Mouse (Mus musculus): ENCODE measurements around the gene Mdm2. TPM values are rescaled to one million over a fixed set of nuclear protein-coding genes. Genes with fewer than 3 reads are reported as not detected.

The Mdm2 gene
- polyA plus RNA-seq, 1 experiment, result 36.0 TPM

- Histone ChIP-seq H3K36me3 (ENCODE audit: control insufficient read depth, insufficient read depth) (peaks cover 51% of the 10 kb centered on the region), H3K27me3 (ENCODE audit: control insufficient read depth, insufficient read depth, insufficient read length) (no peaks in the 10 kb centered on the region), H3K79me3 (ENCODE audit: low read depth) (peaks cover 9% of the 10 kb centered on the region), H3K79me2 (ENCODE audit: control insufficient read depth, insufficient read depth) (peaks cover 17% of the 10 kb centered on the region), H3K4me3 (ENCODE audit: insufficient read depth, poor library complexity, severe bottlenecking) (no peak overlapping the region), H3ac (ENCODE audit: control insufficient read depth, insufficient read length, low read depth) (no peak overlapping the region)
- TF ChIP-seq MYOD1 (IDR thresholded peaks at IDR 0.05; ENCODE audit: control insufficient read depth, insufficient read length, low read depth) (no peak), CEBPB (IDR thresholded peaks at IDR 0.05; ENCODE audit: low read depth) (no peak), CTCF (IDR thresholded peaks at IDR 0.05; ENCODE audit: control insufficient read depth, insufficient read depth, insufficient read length) (peak; percentile 23)
Measured at GRCm38 (mm10) chr10:117688204-117689151, 22.1 kb downstream of the Mdm2 start.

- H3K36me3 ChIP-seq (ENCODE audit: control insufficient read depth, insufficient read depth), result peaks cover 43% of the 10 kb centered on the region
Measured at GRCm38 (mm10) chr10:117687577-117687976, 23.0 kb downstream of the Mdm2 start.

DNA sequence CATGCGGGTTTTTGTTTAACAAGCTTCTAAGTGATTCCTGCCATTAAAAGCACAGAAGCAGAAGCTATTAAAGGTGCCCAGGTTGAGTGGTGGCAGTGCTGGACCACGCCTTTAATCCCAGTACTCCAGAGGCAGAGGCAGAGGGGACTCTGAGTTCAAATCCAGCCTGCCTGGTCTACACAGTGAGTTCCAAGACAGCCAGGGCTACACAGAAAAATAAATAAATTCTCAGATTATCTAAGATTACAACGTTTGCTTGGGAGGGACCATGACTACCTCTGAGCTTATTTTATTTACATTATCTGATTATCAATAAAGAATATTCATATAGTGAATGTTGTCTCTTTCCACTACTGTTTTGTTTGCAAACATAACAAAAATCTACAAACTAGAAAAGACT, 23.5 kb downstream of the Mdm2 start:
- H3ac ChIP-seq (ENCODE audit: control insufficient read depth, insufficient read length, low read depth), result no peak overlapping the region
- H3K36me3 ChIP-seq (ENCODE audit: control insufficient read depth, insufficient read depth), result peaks cover 38% of the 10 kb centered on the region
- peaks cover 8% of the 10 kb centered on the region for H3K79me2 ChIP-seq (ENCODE audit: control insufficient read depth, insufficient read depth)

More at GRCm38 (mm10) chr10:117687577-117687976, 23.0 kb downstream of the Mdm2 start:
- no peak overlapping the region for H3K4me3 ChIP-seq (ENCODE audit: insufficient read depth, poor library complexity, severe bottlenecking)
- no peak overlapping the region for H3ac ChIP-seq (ENCODE audit: control insufficient read depth, insufficient read length, low read depth)
- H3K27me3 ChIP-seq (ENCODE audit: control insufficient read depth, insufficient read depth, insufficient read length), result no peaks in the 10 kb centered on the region
- TF ChIP-seq MYOD1 (IDR thresholded peaks at IDR 0.05; ENCODE audit: control insufficient read depth, insufficient read length, low read depth) (no peak), MAX (IDR thresholded peaks at IDR 0.05) (no peak), CTCF (IDR thresholded peaks at IDR 0.05; ENCODE audit: control insufficient read depth, insufficient read depth, insufficient read length) (no peak), CEBPB (IDR thresholded peaks at IDR 0.05; ENCODE audit: low read depth) (no peak), FOSL1 (IDR thresholded peaks at IDR 0.05; ENCODE audit: insufficient read depth, low read length, poor library complexity, severe bottlenecking) (no peak), MYOG (IDR thresholded peaks at IDR 0.05; ENCODE audit: control insufficient read depth, extremely low read depth, insufficient read length) (no peak), USF1 (IDR thresholded peaks at IDR 0.05; ENCODE audit: low read depth) (no peak)
- H3K79me2 ChIP-seq (ENCODE audit: control insufficient read depth, insufficient read depth), result peaks cover 11% of the 10 kb centered on the region
- H3K79me3 ChIP-seq (ENCODE audit: low read depth), result peaks cover 4% of the 10 kb centered on the region

DNA sequence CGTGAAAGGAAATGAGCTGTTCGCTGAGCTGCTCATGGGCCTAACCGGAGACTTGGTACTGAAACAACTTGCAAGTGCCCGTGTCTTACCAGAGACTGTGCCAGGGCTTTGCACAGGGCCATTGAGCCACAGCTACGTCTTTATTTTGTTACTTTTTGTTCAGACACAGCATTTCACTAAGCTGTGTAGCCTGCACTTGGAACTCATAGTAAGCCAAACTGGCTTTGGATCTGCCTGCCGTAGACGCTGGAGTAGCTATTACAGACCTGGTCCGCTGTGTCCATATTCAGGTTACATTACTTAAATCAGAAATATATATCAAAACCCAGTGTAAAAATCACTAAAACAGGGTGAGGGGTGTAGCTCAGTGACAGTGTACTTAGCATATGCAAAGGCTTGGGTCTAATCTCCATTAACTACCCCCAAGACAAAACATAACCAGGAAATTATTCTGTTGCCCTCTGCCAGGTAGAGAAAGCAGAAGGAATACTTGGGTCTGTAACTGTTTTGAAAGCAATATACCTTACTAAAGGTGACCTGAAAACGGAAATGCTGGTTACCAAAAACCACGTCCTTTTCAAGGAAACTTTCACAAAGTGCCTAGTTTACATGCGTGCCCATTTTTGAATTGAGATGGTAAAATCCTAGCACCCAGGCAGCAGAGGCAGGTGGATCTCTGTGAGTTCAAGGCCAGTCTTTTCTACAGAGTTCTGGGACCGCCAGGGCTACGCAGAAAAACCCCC, 24.5 kb downstream of the Mdm2 start:
- Histone ChIP-seq H3K27me3 (ENCODE audit: control insufficient read depth, insufficient read depth, insufficient read length) (no peaks in the 10 kb centered on the region), H3K79me2 (ENCODE audit: control insufficient read depth, insufficient read depth) (peaks cover 8% of the 10 kb centered on the region), H3K79me3 (ENCODE audit: low read depth) (no peaks in the 10 kb centered on the region), H3ac (ENCODE audit: control insufficient read depth, insufficient read length, low read depth) (no peak overlapping the region), H3K4me3 (ENCODE audit: insufficient read depth, poor library complexity, severe bottlenecking) (no peak overlapping the region), H3K36me3 (ENCODE audit: control insufficient read depth, insufficient read depth) (peaks cover 28% of the 10 kb centered on the region)
- TF ChIP-seq MAX (IDR thresholded peaks at IDR 0.05) (no peak), MYOD1 (IDR thresholded peaks at IDR 0.05; ENCODE audit: control insufficient read depth, insufficient read length, low read depth) (no peak), CTCF (IDR thresholded peaks at IDR 0.05; ENCODE audit: control insufficient read depth, insufficient read depth, insufficient read length) (no peak), CEBPB (IDR thresholded peaks at IDR 0.05; ENCODE audit: low read depth) (no peak), USF1 (IDR thresholded peaks at IDR 0.05; ENCODE audit: low read depth) (no peak), FOSL1 (IDR thresholded peaks at IDR 0.05; ENCODE audit: insufficient read depth, low read length, poor library complexity, severe bottlenecking) (no peak), MYOG (IDR thresholded peaks at IDR 0.05; ENCODE audit: control insufficient read depth, extremely low read depth, insufficient read length) (no peak)

More for the DNA sequence above, 23.5 kb downstream of the Mdm2 start:
- H3K79me3 ChIP-seq (ENCODE audit: low read depth), result peaks cover 3% of the 10 kb centered on the region
- no peak for TF ChIP-seq MYOD1 (IDR thresholded peaks at IDR 0.05; ENCODE audit: control insufficient read depth, insufficient read length, low read depth)
- no peak for TF ChIP-seq CTCF (IDR thresholded peaks at IDR 0.05; ENCODE audit: control insufficient read depth, insufficient read depth, insufficient read length)
- no peak for TF ChIP-seq MYOG (IDR thresholded peaks at IDR 0.05; ENCODE audit: control insufficient read depth, extremely low read depth, insufficient read length)
- TF ChIP-seq MAX (IDR thresholded peaks at IDR 0.05), result no peak
- no peak for TF ChIP-seq USF1 (IDR thresholded peaks at IDR 0.05; ENCODE audit: low read depth)
- TF ChIP-seq CEBPB (IDR thresholded peaks at IDR 0.05; ENCODE audit: low read depth), result no peak
- no peak for TF ChIP-seq FOSL1 (IDR thresholded peaks at IDR 0.05; ENCODE audit: insufficient read depth, low read length, poor library complexity, severe bottlenecking)
- no peak overlapping the region for H3K4me3 ChIP-seq (ENCODE audit: insufficient read depth, poor library complexity, severe bottlenecking)
- no peaks in the 10 kb centered on the region for H3K27me3 ChIP-seq (ENCODE audit: control insufficient read depth, insufficient read depth, insufficient read length)

DNA sequence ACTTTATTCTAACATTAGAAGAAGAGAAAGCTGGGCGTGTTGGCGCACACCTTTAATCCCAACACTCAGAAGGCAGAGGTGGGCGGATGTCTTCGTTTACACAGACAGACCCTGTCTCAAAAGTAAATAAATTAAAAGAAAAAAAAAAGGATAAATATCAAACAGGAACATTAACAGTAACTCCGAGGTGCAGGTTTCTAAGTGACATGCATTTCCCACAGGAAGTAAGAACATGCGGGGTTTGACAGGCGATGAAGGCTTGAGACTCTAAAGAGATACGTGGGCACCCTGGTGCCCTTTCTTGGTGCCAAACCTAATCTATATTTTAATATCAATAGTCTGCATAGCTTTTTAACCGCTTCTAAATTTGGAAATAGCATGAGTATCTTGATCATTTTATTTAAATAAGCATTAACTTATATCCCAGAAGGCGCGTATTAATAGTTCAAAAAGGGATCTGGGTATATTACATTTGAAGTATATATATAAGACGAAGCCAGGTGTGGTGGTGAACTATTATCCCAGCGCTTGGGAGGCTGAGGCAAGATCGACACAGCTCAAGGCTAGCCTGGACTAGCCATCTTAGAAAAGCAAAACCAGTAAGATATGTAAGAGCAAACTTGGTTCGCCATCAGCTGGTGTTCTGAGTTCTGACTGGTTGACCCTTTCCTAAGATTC, 25.2 kb downstream of the Mdm2 start:
- Histone ChIP-seq H3K36me3 (ENCODE audit: control insufficient read depth, insufficient read depth) (peaks cover 21% of the 10 kb centered on the region), H3K79me2 (ENCODE audit: control insufficient read depth, insufficient read depth) (peaks cover 5% of the 10 kb centered on the region), H3K27me3 (ENCODE audit: control insufficient read depth, insufficient read depth, insufficient read length) (no peaks in the 10 kb centered on the region), H3K79me3 (ENCODE audit: low read depth) (no peaks in the 10 kb centered on the region), H3K4me3 (ENCODE audit: insufficient read depth, poor library complexity, severe bottlenecking) (no peak overlapping the region), H3ac (ENCODE audit: control insufficient read depth, insufficient read length, low read depth) (no peak overlapping the region)
- TF ChIP-seq CTCF (IDR thresholded peaks at IDR 0.05; ENCODE audit: control insufficient read depth, insufficient read depth, insufficient read length) (no peak), CEBPB (IDR thresholded peaks at IDR 0.05; ENCODE audit: low read depth) (no peak), FOSL1 (IDR thresholded peaks at IDR 0.05; ENCODE audit: insufficient read depth, low read length, poor library complexity, severe bottlenecking) (no peak), MYOG (IDR thresholded peaks at IDR 0.05; ENCODE audit: control insufficient read depth, extremely low read depth, insufficient read length) (no peak), MAX (IDR thresholded peaks at IDR 0.05) (no peak), MYOD1 (IDR thresholded peaks at IDR 0.05; ENCODE audit: control insufficient read depth, insufficient read length, low read depth) (no peak), USF1 (IDR thresholded peaks at IDR 0.05; ENCODE audit: low read depth) (no peak)

Data from C2C12 (cell line).